Mouse (Mus musculus): Measurements from ENCODE around the gene Kctd4. TPM values are rescaled to one million over a fixed set of nuclear protein-coding genes. Genes with fewer than 3 reads are reported as not detected.

The Kctd4 gene
- polyA plus RNA-seq, 1 experiment, result not detected

GRCm38 (mm10) chr14:75934359-75934758 lies 20.4 kb upstream of the Kctd4 start:
- WGBS, result 84% methylated on average over 2 of the region's 2 CpGs
- Histone ChIP-seq H3K36me3 (ENCODE audit: control insufficient read depth, insufficient read depth, low read length) (no peaks in the 10 kb centered on the region), H3K27ac (ENCODE audit: insufficient read depth, low read depth, low read length) (no peak overlapping the region), H3K4me3 (ENCODE audit: insufficient read depth, low read depth, low read length) (no peak overlapping the region), H3K4me1 (ENCODE audit: control insufficient read depth, insufficient read depth, low read length) (no peaks in the 10 kb centered on the region), H3K27me3 (replicated peaks; ENCODE audit: control insufficient read depth, insufficient read depth, low read length) (no peaks in the 10 kb centered on the region)
- no peak for TF ChIP-seq POLR2A (IDR thresholded peaks at IDR 0.05; ENCODE audit: low read depth, low read length)
- peak; percentile 65 for TF ChIP-seq CTCF (conservative IDR thresholded peaks at IDR 0.05; ENCODE audit: insufficient read depth, insufficient read length, low read depth, low read length)
- DNase-seq, result peak; percentile 17

- TF ChIP-seq POLR2A (IDR thresholded peaks at IDR 0.05; ENCODE audit: low read depth, low read length) (no peak), CTCF (conservative IDR thresholded peaks at IDR 0.05; ENCODE audit: insufficient read depth, insufficient read length, low read depth, low read length) (no peak)
- 25% methylated on average over 1 of the region's 1 CpGs for WGBS
- Histone ChIP-seq H3K4me1 (ENCODE audit: control insufficient read depth, insufficient read depth, low read length) (no peaks in the 10 kb centered on the region), H3K4me3 (ENCODE audit: insufficient read depth, low read depth, low read length) (no peak overlapping the region), H3K27me3 (replicated peaks; ENCODE audit: control insufficient read depth, insufficient read depth, low read length) (no peaks in the 10 kb centered on the region), H3K36me3 (ENCODE audit: control insufficient read depth, insufficient read depth, low read length) (no peaks in the 10 kb centered on the region), H3K27ac (ENCODE audit: insufficient read depth, low read depth, low read length) (peak overlapping the region; percentile 50; the same call in 1 of the 2 replicates)
- no peak for DNase-seq
Observed at GRCm38 (mm10) chr14:75937714-75938113, 17.1 kb upstream of the Kctd4 start.

- Histone ChIP-seq H3K27me3 (replicated peaks; ENCODE audit: control insufficient read depth, insufficient read depth, low read length) (no peaks in the 10 kb centered on the region), H3K27ac (ENCODE audit: insufficient read depth, low read depth, low read length) (no peak overlapping the region), H3K4me1 (ENCODE audit: control insufficient read depth, insufficient read depth, low read length) (no peaks in the 10 kb centered on the region), H3K36me3 (ENCODE audit: control insufficient read depth, insufficient read depth, low read length) (no peaks in the 10 kb centered on the region), H3K4me3 (ENCODE audit: insufficient read depth, low read depth, low read length) (no peak overlapping the region)
- WGBS, result 96% methylated on average over 1 of the region's 1 CpGs
- no peak for TF ChIP-seq POLR2A (IDR thresholded peaks at IDR 0.05; ENCODE audit: low read depth, low read length)
- no peak for TF ChIP-seq CTCF (conservative IDR thresholded peaks at IDR 0.05; ENCODE audit: insufficient read depth, insufficient read length, low read depth, low read length)
- DNase-seq, result no peak
Observed at GRCm38 (mm10) chr14:75941500-75941899, 13.3 kb upstream of the Kctd4 start.

GRCm38 (mm10) chr14:75942365-75942764 lies 12.4 kb upstream of the Kctd4 start:
- no peaks in the 10 kb centered on the region for H3K36me3 ChIP-seq (ENCODE audit: control insufficient read depth, insufficient read depth, low read length)
- TF ChIP-seq CTCF (conservative IDR thresholded peaks at IDR 0.05; ENCODE audit: insufficient read depth, insufficient read length, low read depth, low read length), result no peak
- TF ChIP-seq POLR2A (IDR thresholded peaks at IDR 0.05; ENCODE audit: low read depth, low read length), result no peak
- no peak overlapping the region for H3K27ac ChIP-seq (ENCODE audit: insufficient read depth, low read depth, low read length)
- H3K27me3 ChIP-seq (replicated peaks; ENCODE audit: control insufficient read depth, insufficient read depth, low read length), result no peaks in the 10 kb centered on the region
- no peak overlapping the region for H3K4me3 ChIP-seq (ENCODE audit: insufficient read depth, low read depth, low read length)
- 89% methylated on average over 3 of the region's 3 CpGs for WGBS
- H3K4me1 ChIP-seq (ENCODE audit: control insufficient read depth, insufficient read depth, low read length), result no peaks in the 10 kb centered on the region
- no peak for DNase-seq

- no peaks in the 10 kb centered on the region for H3K36me3 ChIP-seq (ENCODE audit: control insufficient read depth, insufficient read depth, low read length)
- H3K4me3 ChIP-seq (ENCODE audit: insufficient read depth, low read depth, low read length), result no peak overlapping the region
- H3K27me3 ChIP-seq (replicated peaks; ENCODE audit: control insufficient read depth, insufficient read depth, low read length), result no peaks in the 10 kb centered on the region
- DNase-seq, result no peak
- no peaks in the 10 kb centered on the region for H3K4me1 ChIP-seq (ENCODE audit: control insufficient read depth, insufficient read depth, low read length)
- TF ChIP-seq CTCF (conservative IDR thresholded peaks at IDR 0.05; ENCODE audit: insufficient read depth, insufficient read length, low read depth, low read length) (no peak), POLR2A (IDR thresholded peaks at IDR 0.05; ENCODE audit: low read depth, low read length) (no peak)
- H3K27ac ChIP-seq (ENCODE audit: insufficient read depth, low read depth, low read length), result no peak overlapping the region
- 66% methylated on average over 3 of the region's 3 CpGs for WGBS
Observed at GRCm38 (mm10) chr14:75947674-75948073, 7.1 kb upstream of the Kctd4 start.

GRCm38 (mm10) chr14:75953011-75953410 lies 1.8 kb upstream of the Kctd4 start:
- Histone ChIP-seq H3K36me3 (ENCODE audit: control insufficient read depth, insufficient read depth, low read length) (no peaks in the 10 kb centered on the region), H3K27ac (ENCODE audit: insufficient read depth, low read depth, low read length) (no peak overlapping the region), H3K27me3 (replicated peaks; ENCODE audit: control insufficient read depth, insufficient read depth, low read length) (no peaks in the 10 kb centered on the region), H3K4me1 (ENCODE audit: control insufficient read depth, insufficient read depth, low read length) (no peaks in the 10 kb centered on the region), H3K4me3 (ENCODE audit: insufficient read depth, low read depth, low read length) (no peak overlapping the region)
- DNase-seq, result no peak
- TF ChIP-seq POLR2A (IDR thresholded peaks at IDR 0.05; ENCODE audit: low read depth, low read length), result no peak
- no peak for TF ChIP-seq CTCF (conservative IDR thresholded peaks at IDR 0.05; ENCODE audit: insufficient read depth, insufficient read length, low read depth, low read length)
- WGBS, result 59% methylated on average over 2 of the region's 2 CpGs

GRCm38 (mm10) chr14:75962250-75962649 lies 7.4 kb downstream of the Kctd4 start:
- WGBS, result 85% methylated on average over 9 of the region's 9 CpGs
- no peaks in the 10 kb centered on the region for H3K36me3 ChIP-seq (ENCODE audit: control insufficient read depth, insufficient read depth, low read length)
- no peak overlapping the region for H3K27ac ChIP-seq (ENCODE audit: insufficient read depth, low read depth, low read length)
- no peak overlapping the region for H3K4me3 ChIP-seq (ENCODE audit: insufficient read depth, low read depth, low read length)
- H3K4me1 ChIP-seq (ENCODE audit: control insufficient read depth, insufficient read depth, low read length), result no peaks in the 10 kb centered on the region
- H3K27me3 ChIP-seq (replicated peaks; ENCODE audit: control insufficient read depth, insufficient read depth, low read length), result no peaks in the 10 kb centered on the region
- DNase-seq, result no peak
- TF ChIP-seq CTCF (conservative IDR thresholded peaks at IDR 0.05; ENCODE audit: insufficient read depth, insufficient read length, low read depth, low read length), result no peak; the same call in 1 of the 2 replicates
- TF ChIP-seq POLR2A (IDR thresholded peaks at IDR 0.05; ENCODE audit: low read depth, low read length), result no peak

All from kidney, adult 2 months (tissue).